Mouse (Mus musculus) ES-E14 (cell line): Measurements from ENCODE around the gene Rad51b.

Experiments used
- CHD2 ChIP-seq: IDR thresholded peaks from 2 replicates; pipeline ENCODE4 v1.6.1; 2014; ENCODE audit warnings: mild to moderate bottlenecking, low read depth, low read length, inconsistent platforms
- ZC3H11A ChIP-seq: IDR thresholded peaks from 2 replicates; pipeline ENCODE4 v1.6.1; 2012; ENCODE audit warnings: low read depth, mild to moderate bottlenecking, inconsistent platforms, low read length, borderline replicate concordance
- ZNF384 ChIP-seq: IDR thresholded peaks from 2 replicates; pipeline ENCODE4 v1.6.1; 2012; ENCODE audit warnings: low read depth, low read length, inconsistent platforms

- TF ChIP-seq CHD2 (no peak), ZNF384 (no peak), ZC3H11A (no peak)
Measured at GRCm38 (mm10) chr12:79574159-79575040, 277.3 kb downstream of the Rad51b start.
